Mouse (Mus musculus): ENCODE measurements at regions not wholly inside any gene's neighbourhood (a gene's known extent, or its start where the extent isn't known, plus 50 kb on each side); places are given as distances from the start of the nearest gene placed in this dataset.

GRCm38 (mm10) chr1:193992226-193992625, 622.1 kb upstream of the Camk1g start:
- no peak overlapping the region for H3K9ac ChIP-seq (ENCODE audit: low read length)
- H3K4me3 ChIP-seq (ENCODE audit: low read depth, low read length) = no peak overlapping the region
- ATAC-seq (replicated peaks; ENCODE audit: low FRiP score) = no peak
- H3K9me3 ChIP-seq (ENCODE audit: control insufficient read depth, low read length) = no peaks in the 10 kb centered on the region
- WGBS = 82% methylated on average over 2 of the region's 2 CpGs
- peaks cover 7% of the 10 kb centered on the region; the same call in 1 of the 2 replicates for H3K4me1 ChIP-seq (replicated peaks; ENCODE audit: control insufficient read depth, insufficient read depth, low read length)
- DNase-seq (ENCODE audit: low spot score) = no peak
- no peaks in the 10 kb centered on the region for H3K36me3 ChIP-seq (ENCODE audit: control insufficient read depth, insufficient read depth, low read length)
- H3K27me3 ChIP-seq (ENCODE audit: control insufficient read depth, insufficient read depth, low read length) = no peaks in the 10 kb centered on the region
- no peak overlapping the region for H3K4me2 ChIP-seq (ENCODE audit: low read depth, low read length, severe bottlenecking)
- no peak overlapping the region for H3K27ac ChIP-seq (ENCODE audit: low read depth, low read length)

- Histone ChIP-seq H3K4me3 (ENCODE audit: low read depth, low read length) (no peak overlapping the region), H3K27me3 (ENCODE audit: control insufficient read depth, insufficient read depth, low read length) (no peaks in the 10 kb centered on the region), H3K4me2 (ENCODE audit: low read depth, low read length, severe bottlenecking) (no peak overlapping the region), H3K9ac (ENCODE audit: low read length) (no peak overlapping the region), H3K4me1 (replicated peaks; ENCODE audit: control insufficient read depth, insufficient read depth, low read length) (peaks cover 7% of the 10 kb centered on the region; the same call in 1 of the 2 replicates), H3K36me3 (ENCODE audit: control insufficient read depth, insufficient read depth, low read length) (no peaks in the 10 kb centered on the region), H3K9me3 (ENCODE audit: control insufficient read depth, low read length) (no peaks in the 10 kb centered on the region), H3K27ac (ENCODE audit: low read depth, low read length) (no peak overlapping the region)
- WGBS = 66% methylated on average over 10 of the region's 10 CpGs
- ATAC-seq (replicated peaks; ENCODE audit: low FRiP score) = peak; percentile 67; the same call in 1 of the 2 replicates
- no peak for DNase-seq (ENCODE audit: low spot score)
These were observed 620.0 kb upstream of the Camk1g start for GRCm38 (mm10) chr1:193989956-193990675.

GRCm38 (mm10) chr1:193988970-193989904, 619.1 kb upstream of the Camk1g start:
- ATAC-seq (replicated peaks; ENCODE audit: low FRiP score) (peak; percentile 63; the same call in 1 of the 2 replicates), DNase-seq (ENCODE audit: low spot score) (no peak)
- Histone ChIP-seq H3K9me3 (ENCODE audit: control insufficient read depth, low read length) (no peaks in the 10 kb centered on the region), H3K9ac (ENCODE audit: low read length) (no peak overlapping the region), H3K4me3 (ENCODE audit: low read depth, low read length) (no peak overlapping the region), H3K27me3 (ENCODE audit: control insufficient read depth, insufficient read depth, low read length) (no peaks in the 10 kb centered on the region), H3K27ac (ENCODE audit: low read depth, low read length) (no peak overlapping the region), H3K36me3 (ENCODE audit: control insufficient read depth, insufficient read depth, low read length) (no peaks in the 10 kb centered on the region), H3K4me2 (ENCODE audit: low read depth, low read length, severe bottlenecking) (peak overlapping the region; percentile 27; the same call in 1 of the 2 replicates), H3K4me1 (replicated peaks; ENCODE audit: control insufficient read depth, insufficient read depth, low read length) (peaks cover 7% of the 10 kb centered on the region; the same call in 1 of the 2 replicates)
- WGBS = 26% methylated on average over 17 of the region's 17 CpGs

- ATAC-seq (replicated peaks; ENCODE audit: low FRiP score) (no peak), DNase-seq (ENCODE audit: low spot score) (no peak)
- Histone ChIP-seq H3K36me3 (ENCODE audit: control insufficient read depth, insufficient read depth, low read length) (no peaks in the 10 kb centered on the region), H3K9me3 (ENCODE audit: control insufficient read depth, low read length) (no peaks in the 10 kb centered on the region), H3K27ac (ENCODE audit: low read depth, low read length) (no peak overlapping the region), H3K4me3 (ENCODE audit: low read depth, low read length) (no peak overlapping the region), H3K4me2 (ENCODE audit: low read depth, low read length, severe bottlenecking) (no peak overlapping the region), H3K9ac (ENCODE audit: low read length) (no peak overlapping the region), H3K4me1 (replicated peaks; ENCODE audit: control insufficient read depth, insufficient read depth, low read length) (no peaks in the 10 kb centered on the region), H3K27me3 (ENCODE audit: control insufficient read depth, insufficient read depth, low read length) (no peaks in the 10 kb centered on the region)
- WGBS = 85% methylated on average over 4 of the region's 4 CpGs
These were observed 610.5 kb upstream of the Camk1g start for GRCm38 (mm10) chr1:193980571-193980970.

GRCm38 (mm10) chr1:193971537-193971936, 601.4 kb upstream of the Camk1g start:
- no peak for ATAC-seq (replicated peaks; ENCODE audit: low FRiP score)
- Histone ChIP-seq H3K36me3 (ENCODE audit: control insufficient read depth, insufficient read depth, low read length) (no peaks in the 10 kb centered on the region), H3K4me3 (ENCODE audit: low read depth, low read length) (no peak overlapping the region), H3K27ac (ENCODE audit: low read depth, low read length) (no peak overlapping the region), H3K9ac (ENCODE audit: low read length) (no peak overlapping the region), H3K9me3 (ENCODE audit: control insufficient read depth, low read length) (no peaks in the 10 kb centered on the region), H3K4me2 (ENCODE audit: low read depth, low read length, severe bottlenecking) (no peak overlapping the region), H3K27me3 (ENCODE audit: control insufficient read depth, insufficient read depth, low read length) (no peaks in the 10 kb centered on the region), H3K4me1 (replicated peaks; ENCODE audit: control insufficient read depth, insufficient read depth, low read length) (no peaks in the 10 kb centered on the region)
- 89% methylated on average over 1 of the region's 1 CpGs for WGBS
- no peak for DNase-seq (ENCODE audit: low spot score)

- H3K4me1 ChIP-seq (replicated peaks; ENCODE audit: control insufficient read depth, insufficient read depth, low read length) = no peaks in the 10 kb centered on the region
- no peaks in the 10 kb centered on the region for H3K27me3 ChIP-seq (ENCODE audit: control insufficient read depth, insufficient read depth, low read length)
- no peak overlapping the region for H3K4me3 ChIP-seq (ENCODE audit: low read depth, low read length)
- H3K9me3 ChIP-seq (ENCODE audit: control insufficient read depth, low read length) = no peaks in the 10 kb centered on the region
- WGBS = 74% methylated on average over 4 of the region's 4 CpGs
- no peaks in the 10 kb centered on the region for H3K36me3 ChIP-seq (ENCODE audit: control insufficient read depth, insufficient read depth, low read length)
- no peak overlapping the region for H3K27ac ChIP-seq (ENCODE audit: low read depth, low read length)
- H3K4me2 ChIP-seq (ENCODE audit: low read depth, low read length, severe bottlenecking) = no peak overlapping the region
- no peak overlapping the region for H3K9ac ChIP-seq (ENCODE audit: low read length)
- ATAC-seq (replicated peaks; ENCODE audit: low FRiP score) (no peak), DNase-seq (ENCODE audit: low spot score) (no peak)
These were observed 599.3 kb upstream of the Camk1g start for GRCm38 (mm10) chr1:193969264-193969908.

GRCm38 (mm10) chr1:193967957-193968926, 598.1 kb upstream of the Camk1g start:
- ATAC-seq (replicated peaks; ENCODE audit: low FRiP score) = no peak
- no peaks in the 10 kb centered on the region for H3K9me3 ChIP-seq (ENCODE audit: control insufficient read depth, low read length)
- H3K27ac ChIP-seq (ENCODE audit: low read depth, low read length) = no peak overlapping the region
- H3K9ac ChIP-seq (ENCODE audit: low read length) = no peak overlapping the region
- no peaks in the 10 kb centered on the region for H3K27me3 ChIP-seq (ENCODE audit: control insufficient read depth, insufficient read depth, low read length)
- 77% methylated on average over 4 of the region's 4 CpGs for WGBS
- H3K4me2 ChIP-seq (ENCODE audit: low read depth, low read length, severe bottlenecking) = no peak overlapping the region
- no peak for DNase-seq (ENCODE audit: low spot score)
- H3K4me1 ChIP-seq (replicated peaks; ENCODE audit: control insufficient read depth, insufficient read depth, low read length) = no peaks in the 10 kb centered on the region
- H3K4me3 ChIP-seq (ENCODE audit: low read depth, low read length) = no peak overlapping the region
- H3K36me3 ChIP-seq (ENCODE audit: control insufficient read depth, insufficient read depth, low read length) = no peaks in the 10 kb centered on the region

Data from forebrain, embryonic 11.5 days (tissue).